Mouse (Mus musculus): ENCODE data around the gene Specc1. TPM values are rescaled to one million over a fixed set of nuclear protein-coding genes. Genes with fewer than 3 reads are reported as not detected.

Gene Specc1
- total and polyA plus RNA-seq, 3 experiments: 2.5 to 5.8 TPM; not detected in 1

GRCm38 (mm10) chr11:61930098-61930517, 26.5 kb upstream of the Specc1 start, which contains the start of gene Akap10 (continued):
- TF ChIP-seq JUND (IDR thresholded peaks at IDR 0.05; ENCODE audit: low read depth, low read length) (no peak), POLR2AphosphoS5 (IDR thresholded peaks at IDR 0.05; ENCODE audit: borderline replicate concordance, low read depth, low read length) (no peak), MXI1 (IDR thresholded peaks at IDR 0.05; ENCODE audit: low read depth, low read length) (no peak; the same call in none of the 2 replicates), RCOR1 (IDR thresholded peaks at IDR 0.05; ENCODE audit: low read depth, low read length) (no peak), MYB (IDR thresholded peaks at IDR 0.05; ENCODE audit: low read depth, low read length) (no peak), TCF12 (IDR thresholded peaks at IDR 0.05; ENCODE audit: low read depth, low read length) (peak; percentile 78), GATA1 (IDR thresholded peaks at IDR 0.05; ENCODE audit: low read depth, low read length) (peak; percentile 16; the same call in 1 of the 2 replicates)

- peak overlapping the region; percentile 87 to 99 for H3K4me3 ChIP-seq (ENCODE audit: control insufficient read depth in 1 of 2, insufficient read depth in 1 of 2, low read depth in 2 of 2, low read length in 2 of 2)
- H3K9me3 ChIP-seq (replicated peaks; ENCODE audit: insufficient read depth, low read length): no peaks in the 10 kb centered on the region
- H3K36me3 ChIP-seq (ENCODE audit: control insufficient read depth in 1 of 2, insufficient read depth in 2 of 2, low read length in 2 of 2): peaks cover 2 to 34% of the 10 kb centered on the region in 2 experiments; a peak in 2 of 4 replicates
- TF ChIP-seq MYC (IDR thresholded peaks at IDR 0.05; ENCODE audit: low read depth, low read length) (peak; percentile 65), CTCF (IDR thresholded peaks at IDR 0.05 in 2 of 3, conservative IDR thresholded peaks at IDR 0.05 in 1 of 3; ENCODE audit: control insufficient read depth in 1 of 3, insufficient read depth in 1 of 3, low read depth in 2 of 3, low read length in 3 of 3, poor library complexity in 1 of 3, severe bottlenecking in 1 of 3) (no peak), EP300 (IDR thresholded peaks at IDR 0.05; ENCODE audit: low read depth in 1 of 2, low read length in 2 of 2) (no peak; a peak in 1 of 4 replicates), MAX (IDR thresholded peaks at IDR 0.05; ENCODE audit: low read length) (0 out of 2 replicates have a peak, but pooled peaks have one; percentile 13), POLR2AphosphoS2 (IDR thresholded peaks at IDR 0.05; ENCODE audit: low read length) (no peak), ETS1 (IDR thresholded peaks at IDR 0.05; ENCODE audit: low read depth, low read length) (peak; percentile 18; the same call in 1 of the 2 replicates), GABPA (IDR thresholded peaks at IDR 0.05; ENCODE audit: low read depth, low read length) (no peak), ELF1 (IDR thresholded peaks at IDR 0.05; ENCODE audit: low read depth, low read length) (no peak), SIN3A (IDR thresholded peaks at IDR 0.05; ENCODE audit: low read length) (0 out of 2 replicates have a peak, but pooled peaks have one; percentile 8), MXI1 (IDR thresholded peaks at IDR 0.05; ENCODE audit: low read depth, low read length) (peak; percentile 40; the same call in 1 of the 2 replicates), KAT2A (conservative IDR thresholded peaks at IDR 0.05; ENCODE audit: low read depth, low read length) (no peak), E2F4 (IDR thresholded peaks at IDR 0.05; ENCODE audit: borderline replicate concordance, low read depth, low read length) (no peak)
- peak overlapping the region; percentile 87 for H3K27ac ChIP-seq (ENCODE audit: control insufficient read depth, low read depth, low read length)
- DNase-seq (ENCODE audit: low read depth, low spot score): peak; percentile 77
- H3K27me3 ChIP-seq (ENCODE audit: control insufficient read depth in 1 of 2, insufficient read depth in 2 of 2, low read length in 2 of 2): no peaks in the 10 kb centered on the region
- H3K4me1 ChIP-seq (ENCODE audit: control insufficient read depth in 1 of 2, insufficient read depth in 2 of 2, low read length in 2 of 2): peaks cover 6 to 18% of the 10 kb centered on the region in 2 experiments
- peaks cover 34% of the 10 kb centered on the region for H3K79me2 ChIP-seq (ENCODE audit: control insufficient read depth, insufficient read depth, low read length, poor library complexity)
- peak overlapping the region; percentile 82 for H3K9ac ChIP-seq (ENCODE audit: control insufficient read depth, low read depth, low read length, poor library complexity, severe bottlenecking)
Observed at GRCm38 (mm10) chr11:61930640-61931586, 25.6 kb upstream of the Specc1 start.
